Mouse (Mus musculus) spleen, adult 2 months (tissue): ENCODE measurements around the gene Elmsan1.

Experiments
- CTCF ChIP-seq: fragments of 200-500 bp; IDR thresholded peaks from 2 replicates; pipeline ENCODE4 v1.5.1; 2011; ENCODE audit warnings: mild to moderate bottlenecking, inconsistent platforms; ENCODE audit not compliant: insufficient read depth, insufficient read length, insufficient replicate concordance; ENCODE audit errors: extremely low read depth
- POLR2A ChIP-seq: fragments of 200-500 bp; IDR thresholded peaks from 2 replicates; pipeline ENCODE4 v1.6.1; 2011; ENCODE audit warnings: low read depth, low read length, inconsistent platforms

DNA sequence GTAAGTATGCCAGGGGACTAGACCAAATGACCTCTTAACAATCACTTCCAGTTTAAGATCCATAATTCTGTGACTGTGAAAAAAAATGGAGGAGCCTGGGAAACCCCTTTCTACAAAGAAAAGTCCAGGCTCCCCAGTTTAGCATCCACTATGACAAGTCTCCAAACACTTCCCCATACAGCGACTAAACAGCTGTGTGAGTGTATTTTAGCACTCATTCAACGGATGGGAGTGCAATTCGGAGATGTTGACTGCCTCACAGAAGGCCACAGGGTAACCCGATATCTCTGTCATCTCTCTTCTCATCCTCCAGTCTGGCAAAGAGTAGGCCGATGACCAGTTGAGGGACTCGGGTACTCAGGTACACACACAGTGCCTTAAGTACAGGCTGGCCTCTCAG lies 23.5 kb downstream of the Elmsan1 start:
- TF ChIP-seq POLR2A (no peak), CTCF (no peak)
